Mouse (Mus musculus) CD4-positive helper T cell, adult 2 months (primary cell): ENCODE results near the gene Fam71e2.

Source experiments
- DNase-seq: peaks from one replicate; pipeline ENCODE4 v3.0.0-alpha.2; 2012; ENCODE audit warnings: low read depth, missing footprints, low spot score

The Fam71e2 gene

DNA sequence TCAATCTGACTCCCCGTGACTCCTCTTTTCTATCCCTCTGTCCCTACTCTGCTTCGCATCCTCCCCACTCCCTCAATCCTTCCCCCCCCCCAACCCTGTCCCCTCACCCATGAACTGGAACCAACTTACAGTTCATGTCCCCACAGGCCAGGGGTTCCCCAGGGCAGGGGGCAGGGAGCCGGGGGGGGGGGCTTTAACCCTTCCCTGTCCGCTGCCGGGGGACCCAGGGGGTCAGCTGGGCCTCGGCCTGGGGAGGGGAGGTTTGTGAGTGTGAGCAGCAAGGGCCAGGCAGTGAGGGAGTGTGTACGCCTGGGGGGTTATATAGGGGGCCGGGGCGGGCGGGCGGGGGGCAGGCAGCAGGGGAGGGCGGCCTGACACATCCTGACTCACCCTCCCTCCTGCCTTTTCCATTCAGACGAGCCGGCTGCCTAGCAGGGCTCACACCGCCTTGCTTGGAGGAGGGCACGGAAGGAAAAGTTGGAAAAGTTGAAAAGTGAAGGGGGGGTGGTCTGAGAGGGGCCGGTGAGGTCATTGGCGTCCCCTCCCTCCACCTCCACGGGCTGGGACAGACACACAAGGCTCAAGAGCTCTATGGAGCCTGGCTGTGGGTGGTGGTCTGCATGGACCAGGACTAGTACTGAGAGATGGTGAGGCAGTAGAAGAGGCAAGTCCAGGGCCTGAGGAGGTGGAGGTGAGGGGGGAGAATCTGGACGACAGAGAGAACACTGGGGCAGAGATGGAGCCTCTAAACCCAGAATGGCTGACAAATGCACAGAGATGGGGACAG is 6.9 kb upstream of the Fam71e2 start:
- no peak for DNase-seq

- peak; percentile 57 for DNase-seq
Observed at GRCm38 (mm10) chr7:4776861-4777830, 6.0 kb upstream of the Fam71e2 start.

- no peak for DNase-seq
Observed at GRCm38 (mm10) chr7:4776131-4776530, 5.0 kb upstream of the Fam71e2 start.

DNA sequence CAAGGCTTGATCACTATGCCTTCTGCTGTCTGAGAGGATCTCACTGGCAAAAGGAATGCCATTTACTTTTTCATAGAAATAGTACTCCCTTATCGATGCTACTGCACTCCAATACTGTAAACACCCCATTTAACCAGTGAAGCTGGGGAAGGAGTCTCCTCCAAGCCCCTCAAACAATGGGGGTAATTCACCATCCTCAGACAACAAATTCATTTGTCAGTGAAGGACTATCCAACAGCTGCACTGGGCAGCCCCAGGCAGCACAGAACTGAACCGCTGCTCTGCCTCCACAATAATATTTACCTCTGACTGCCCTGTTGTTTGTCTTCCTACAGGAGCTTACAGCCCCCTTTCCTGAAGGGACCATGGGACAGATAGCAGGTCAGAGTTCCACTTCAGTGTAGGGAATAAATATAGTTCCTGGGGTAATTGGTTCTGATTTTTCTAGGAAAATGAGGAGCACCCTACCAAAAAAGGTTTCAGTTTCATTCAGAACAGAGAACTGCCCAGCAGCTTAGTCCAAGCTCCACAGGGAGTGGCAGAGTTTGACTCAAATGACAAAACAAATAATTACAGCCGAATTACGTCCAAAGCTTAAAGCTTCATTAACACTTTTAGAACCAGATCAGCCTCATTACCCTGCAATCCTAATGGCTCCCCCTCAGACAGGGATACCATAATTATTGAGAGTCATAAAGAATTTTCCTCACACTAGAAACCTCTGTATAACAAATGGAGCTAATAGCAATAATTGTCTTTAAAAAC is 6.0 kb downstream of the Fam71e2 start:
- no peak for DNase-seq

- no peak for DNase-seq
Observed at GRCm38 (mm10) chr7:4759670-4760069, 11.4 kb downstream of the Fam71e2 start.

GRCm38 (mm10) chr7:4752821-4753570 is 18.1 kb downstream of the Fam71e2 start, which contains the start of gene Cox6b2:
Gene Cox6b2 (minus strand): TSS chr7:4753094.
- DNase-seq, result peak; percentile 77

GRCm38 (mm10) chr7:4751971-4752820 is 18.9 kb downstream of the Fam71e2 start:
- DNase-seq, result peak; percentile 28

DNA sequence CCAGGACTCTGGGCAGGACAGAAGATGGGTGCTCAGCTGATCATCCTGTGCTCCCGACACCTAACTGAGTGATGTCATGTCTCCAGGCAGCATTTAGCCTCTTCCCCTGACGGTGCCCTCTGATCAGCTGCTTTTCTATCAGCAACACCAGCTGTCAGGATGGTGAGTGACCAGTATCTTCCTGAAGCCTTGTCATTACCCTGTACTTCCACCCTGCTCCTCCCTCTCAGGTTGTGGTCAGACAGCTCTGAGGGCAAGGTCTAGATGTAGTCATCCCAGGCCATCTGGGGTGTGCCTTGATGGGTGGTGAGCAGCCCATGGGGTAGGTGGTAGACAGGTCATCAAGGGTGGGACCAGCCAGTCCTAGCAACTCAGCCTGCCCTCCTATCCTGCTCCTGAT is 21.9 kb downstream of the Fam71e2 start:
- DNase-seq, result no peak

GRCm38 (mm10) chr7:4748321-4748720 is 22.8 kb downstream of the Fam71e2 start:
- no peak for DNase-seq

DNA sequence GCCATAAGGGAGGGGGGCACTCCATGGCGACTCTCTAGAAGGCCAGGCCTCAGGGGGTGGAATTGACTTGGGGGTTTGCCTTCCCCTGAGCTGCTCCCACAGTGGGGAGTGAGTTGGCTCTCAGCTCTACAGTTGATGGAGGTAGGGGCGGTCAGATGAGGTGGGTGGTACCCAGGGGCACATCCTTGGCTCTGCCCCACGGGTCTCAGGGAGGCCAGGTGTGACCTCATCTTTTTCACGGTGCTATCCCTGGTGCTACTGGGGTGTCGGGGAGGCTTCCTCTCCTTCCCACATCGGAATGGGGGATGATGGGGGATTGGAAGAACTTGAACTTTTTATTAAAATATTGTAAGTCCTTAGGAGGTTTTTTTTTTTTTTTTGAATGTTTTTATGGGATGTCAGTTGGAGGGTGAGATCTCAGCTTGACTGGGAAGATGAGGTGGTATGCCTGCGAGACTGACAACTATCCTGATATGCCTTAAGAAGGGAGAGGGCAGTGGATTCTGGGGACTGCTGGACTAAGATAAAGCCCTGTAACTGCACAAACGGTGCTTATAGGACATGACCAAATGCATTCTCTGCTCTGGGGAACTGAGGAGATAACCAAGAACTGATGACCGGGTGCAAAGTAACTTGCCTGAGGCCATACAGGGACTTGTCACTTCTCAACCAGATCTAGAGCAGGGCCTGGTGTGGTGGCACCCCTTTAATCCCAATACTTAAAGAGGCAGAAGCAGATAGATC is 23.8 kb downstream of the Fam71e2 start:
- DNase-seq, result no peak

- no peak for DNase-seq
Observed at GRCm38 (mm10) chr7:4746326-4746980, 24.6 kb downstream of the Fam71e2 start.

DNA sequence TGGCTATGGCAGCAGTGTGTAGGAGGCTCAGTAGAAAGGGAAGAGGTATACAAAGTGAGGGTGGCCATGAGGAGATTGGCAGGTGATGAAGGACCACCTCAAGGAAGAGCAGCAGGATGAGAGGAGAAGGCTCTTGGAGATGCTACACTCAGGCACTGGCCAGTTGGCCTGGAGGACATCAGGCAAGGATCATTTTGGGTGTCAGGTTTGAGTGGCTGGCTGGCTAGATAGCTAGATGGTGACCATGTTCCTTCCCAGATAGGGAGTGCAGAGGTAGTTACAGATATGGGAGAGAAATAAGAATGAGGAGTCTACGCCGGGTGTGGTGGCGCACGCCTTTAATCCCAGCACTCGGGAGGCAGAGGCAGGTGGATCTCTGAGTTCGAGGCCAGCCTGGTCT is 26.2 kb downstream of the Fam71e2 start:
- no peak for DNase-seq

GRCm38 (mm10) chr7:4743354-4743753 is 27.7 kb downstream of the Fam71e2 start:
- DNase-seq, result no peak

DNA sequence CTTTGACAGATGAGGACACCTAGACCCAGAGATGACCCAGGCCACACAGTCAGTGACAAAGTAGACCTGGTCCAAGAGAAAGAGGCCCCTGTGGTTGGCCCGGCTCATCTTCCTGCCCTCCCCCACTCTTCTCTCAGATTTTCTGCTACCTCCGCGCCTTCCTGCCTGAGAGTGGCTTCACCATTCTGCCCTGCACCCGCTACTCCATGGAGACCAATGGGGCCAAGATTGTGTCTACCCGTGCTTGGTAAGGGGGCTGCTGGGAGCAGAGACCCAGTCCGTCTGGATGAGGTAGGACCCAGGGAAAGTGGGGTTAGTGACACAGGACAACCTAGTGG is 28.7 kb downstream of the Fam71e2 start:
- DNase-seq, result no peak

DNA sequence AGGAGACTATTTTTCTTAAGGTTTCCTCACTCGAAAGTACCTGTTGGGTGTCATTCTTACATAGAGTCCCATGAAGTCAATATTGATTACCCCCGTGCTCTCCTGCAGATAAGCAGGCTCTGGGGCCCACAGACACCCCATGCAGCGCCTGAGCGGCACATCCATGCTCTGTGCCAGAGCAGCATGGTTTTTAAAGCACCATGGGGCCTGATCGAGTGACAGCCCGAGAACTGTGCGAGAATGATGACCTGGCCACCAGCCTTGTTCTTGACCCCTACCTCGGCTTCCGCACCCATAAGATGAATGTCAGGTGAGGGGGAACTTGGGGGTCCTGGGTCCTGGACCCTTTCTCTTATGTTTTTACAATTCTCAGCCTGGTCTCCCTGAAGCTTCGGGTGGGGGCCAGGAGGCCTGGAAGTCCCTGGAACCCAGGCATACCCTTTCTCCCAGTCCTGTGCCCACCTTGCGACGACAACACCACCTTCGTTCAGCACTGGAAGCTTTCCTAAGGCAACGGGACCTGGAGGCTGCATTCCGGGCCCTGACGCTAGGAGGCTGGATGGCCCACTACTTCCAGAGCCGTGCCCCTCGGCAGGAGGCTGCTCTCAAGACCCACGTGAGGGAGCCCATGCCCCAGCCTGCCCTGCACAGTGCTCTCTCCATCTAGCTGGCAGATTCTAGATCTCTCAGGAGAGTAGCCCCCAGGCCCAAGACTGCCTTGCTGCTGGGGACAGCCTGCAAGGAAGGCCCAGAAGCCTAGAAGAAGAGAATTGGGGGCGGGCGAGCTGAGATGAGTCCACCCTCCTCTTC is 29.2 kb downstream of the Fam71e2 start:
- no peak for DNase-seq

DNA sequence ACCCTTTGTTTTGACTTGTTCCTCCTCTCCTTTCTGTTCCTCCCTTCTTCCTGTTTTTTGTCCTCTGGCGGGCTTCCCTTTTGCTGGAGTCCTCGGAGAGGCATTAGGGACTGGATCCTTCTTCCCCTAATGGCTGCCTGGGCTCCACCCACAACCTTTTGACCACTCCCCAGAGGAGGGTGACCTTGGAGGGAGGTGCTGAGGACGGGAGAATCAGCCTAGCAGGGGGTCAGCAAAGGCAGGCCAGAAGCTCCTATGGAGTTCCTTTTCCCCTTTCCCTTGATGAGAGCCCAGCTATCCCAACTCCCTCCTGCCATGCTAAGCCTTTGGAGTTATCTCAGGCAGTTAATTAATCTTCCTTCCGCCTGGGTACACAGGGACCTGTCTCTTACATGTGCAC is 30.0 kb downstream of the Fam71e2 start:
- no peak for DNase-seq

DNA sequence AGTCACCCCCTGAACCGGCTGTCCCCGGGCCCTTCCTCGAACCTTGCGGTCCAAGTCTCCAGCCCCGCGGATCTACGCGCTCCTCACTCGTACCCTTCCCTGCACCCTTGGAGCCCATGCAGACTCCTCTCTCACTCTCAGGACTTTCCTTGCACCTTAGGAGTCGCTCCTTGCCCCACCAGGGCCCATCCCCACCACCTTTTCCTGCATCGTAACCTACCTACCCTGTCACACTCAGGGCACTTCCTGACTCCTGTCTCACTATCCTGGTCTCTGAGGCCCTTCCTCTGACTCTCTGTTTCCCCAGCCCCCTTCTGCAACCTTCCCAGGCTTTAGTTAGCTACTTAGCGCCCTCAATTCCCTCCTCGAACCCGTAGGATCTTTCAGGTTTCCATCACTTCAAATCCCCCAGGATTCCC is 30.8 kb downstream of the Fam71e2 start:
- DNase-seq, result no peak
